Mouse (Mus musculus): ENCODE results near the gene Trim10.

GRCm38 (mm10) chr17:36883350-36883749 is 14.0 kb downstream of the Trim10 start:
- TF ChIP-seq GATA1 (IDR thresholded peaks at IDR 0.05; ENCODE audit: borderline replicate concordance, low read length) (no peak), FLI1 (IDR thresholded peaks at IDR 0.05; ENCODE audit: low read length) (no peak)

Data from megakaryocyte, embryonic 14.5 days (primary cell).